Mouse (Mus musculus): ENCODE measurements at regions not wholly inside any gene's neighbourhood (a gene's known extent, or its start where the extent isn't known, plus 50 kb on each side); places are given as distances from the start of the nearest gene placed in this dataset.

- TF ChIP-seq GATA1 (IDR thresholded peaks at IDR 0.05; ENCODE audit: low read length) (no peak), TAL1 (IDR thresholded peaks at IDR 0.05; ENCODE audit: low read length) (no peak)
Measured at GRCm38 (mm10) chr3:115468980-115469379, 245.9 kb downstream of the S1pr1 start.

Measured in erythroblast, embryonic 14.5 days (primary cell).